Mouse (Mus musculus): ENCODE measurements around the gene Olfr610.
"Not testable (repeated sequence)": the region's sequence is repeated elsewhere in the genome, so short reads cannot be mapped to it uniquely, and the experiment has no call there.

Olfr610 gene

GRCm38 (mm10) chr7:103512022-103512421 lies at the start of gene Olfr610:
Gene Olfr610, minus strand, starts transcription at chr7:103512122.
- DNase-seq (ENCODE audit: low spot score), result no peak

GRCm38 (mm10) chr7:103555779-103556178 lies 43.9 kb upstream of the Olfr610 start, which contains the start of gene Olfr615:
Gene Olfr615, plus strand, starts transcription at chr7:103556079.
- DNase-seq (ENCODE audit: low spot score), result no peak

GRCm38 (mm10) chr7:103547774-103548173 lies 35.9 kb upstream of the Olfr610 start, which contains the start of gene Olfr613:
Gene Olfr613, plus strand, starts transcription at chr7:103548074.
- DNase-seq (ENCODE audit: low spot score), result no peak

- DNase-seq (ENCODE audit: low spot score), result not testable (repeated sequence)
Measured at GRCm38 (mm10) chr7:103542617-103543016, 30.7 kb upstream of the Olfr610 start, which contains the start of gene Olfr612. Gene Olfr612, minus strand, starts transcription at chr7:103542717.

GRCm38 (mm10) chr7:103520746-103521145 lies 8.8 kb upstream of the Olfr610 start, which contains the start of gene Olfr611:
Gene Olfr611, minus strand, starts transcription at chr7:103520846.
- DNase-seq (ENCODE audit: low spot score), result not testable (repeated sequence)

- DNase-seq (ENCODE audit: low spot score), result no peak
Measured at GRCm38 (mm10) chr7:103497962-103498361, 14.0 kb downstream of the Olfr610 start, which contains the start of gene Olfr609. Gene Olfr609, minus strand, starts transcription at chr7:103498062.

- not testable (repeated sequence) for DNase-seq (ENCODE audit: low spot score)
Measured at GRCm38 (mm10) chr7:103477106-103477505, 34.8 kb downstream of the Olfr610 start.

GRCm38 (mm10) chr7:103469577-103469976 lies 42.3 kb downstream of the Olfr610 start, which contains the start of gene Olfr608:
Gene Olfr608, plus strand, starts transcription at chr7:103469877.
- DNase-seq (ENCODE audit: low spot score), result no peak

GRCm38 (mm10) chr7:103460590-103460989 lies 51.3 kb downstream of the Olfr610 start:
- DNase-seq (ENCODE audit: low spot score), result no peak

All from testis, postnatal 10 days (tissue).